Mouse (Mus musculus) adipocyte (in vitro differentiated cells): ENCODE results near the gene Slc51b.

Experiments
- DNase-seq: peaks from one replicate; pipeline ENCODE4 v3.0.0-alpha.2; 2016; ENCODE audit warnings: low spot score

Slc51b gene

DNA sequence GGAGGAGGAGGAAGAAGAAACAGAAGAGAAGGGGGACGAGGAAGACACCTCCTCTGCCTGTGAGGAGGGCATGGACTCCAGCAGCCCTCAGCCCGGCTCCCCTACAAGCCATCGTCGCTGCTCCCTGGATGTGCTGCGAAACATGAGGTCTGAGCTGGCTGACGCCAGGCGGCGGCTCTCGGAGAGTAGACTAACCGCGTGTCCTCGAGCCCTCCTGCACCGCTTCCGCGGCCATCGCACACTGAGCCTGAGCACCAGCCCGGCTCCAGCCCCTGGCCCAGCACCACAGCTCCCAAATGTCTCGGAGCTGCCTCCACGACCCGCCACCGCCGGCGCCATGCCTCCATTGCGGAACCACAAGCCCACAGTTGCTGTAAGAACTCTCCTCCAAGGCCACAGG is 51.0 kb downstream of the Slc51b start:
- DNase-seq = no peak

DNA sequence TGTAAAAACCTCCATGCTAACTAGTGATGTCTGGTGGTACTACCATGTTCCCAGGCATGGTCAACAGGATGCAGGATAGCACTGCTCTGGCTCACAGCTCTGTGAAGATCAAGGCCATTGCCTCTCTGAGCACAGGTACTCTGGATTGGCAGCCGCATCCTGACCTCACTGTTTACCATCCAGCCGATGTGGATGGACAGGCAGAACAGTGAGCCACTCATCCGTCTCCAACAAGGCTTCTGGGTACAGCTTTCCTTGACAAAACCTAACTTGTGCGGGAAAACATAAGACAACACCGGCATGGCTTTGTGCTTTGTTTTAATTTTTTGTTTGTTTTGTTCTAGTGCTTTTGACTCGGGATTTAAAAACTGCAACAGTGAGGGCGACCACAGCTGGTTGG is 57.0 kb downstream of the Slc51b start:
- no peak for DNase-seq

DNA sequence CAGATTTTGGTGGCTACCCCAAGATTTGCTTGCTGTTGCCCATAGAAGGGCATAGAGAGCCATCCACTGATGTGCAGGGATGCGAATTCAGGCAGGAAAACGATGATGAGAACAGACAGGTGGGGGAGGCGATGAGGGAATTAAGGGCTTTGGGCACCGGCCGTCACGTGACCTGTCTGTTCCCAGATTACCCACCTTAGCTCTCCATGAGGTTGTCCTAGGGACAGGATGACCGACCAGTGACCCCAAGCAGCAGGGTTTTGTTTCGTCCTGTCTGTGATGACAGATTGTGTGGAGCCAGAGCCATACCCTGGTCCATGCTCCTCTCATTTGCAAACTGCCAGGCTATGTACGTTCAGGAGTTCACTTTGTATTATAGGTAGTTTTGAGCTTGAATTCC is 59.1 kb downstream of the Slc51b start:
- no peak for DNase-seq
